Mouse (Mus musculus): ENCODE results near the gene Ppp1r12c. TPM values are rescaled to one million over a fixed set of nuclear protein-coding genes. Genes with fewer than 3 reads are reported as not detected.

Ppp1r12c gene
- polyA plus RNA-seq, 1 experiment: not detected

- under 1% methylated on average over 46 of the region's 52 CpGs for WGBS
- Histone ChIP-seq H3K4me1 (ENCODE audit: control insufficient read depth, insufficient read depth, low read length) (peaks cover 23% of the 10 kb centered on the region), H3K27ac (ENCODE audit: insufficient read depth, low read depth, low read length) (0 out of 2 replicates have a peak overlapping the region, but pooled peaks have one; percentile 4), H3K4me3 (ENCODE audit: insufficient read depth, low read depth, low read length) (peak overlapping the region; percentile 71)
- TF ChIP-seq POLR2A (IDR thresholded peaks at IDR 0.05; ENCODE audit: insufficient read depth, low read depth, low read length): no peak
- TF ChIP-seq CTCF (IDR thresholded peaks at IDR 0.05; ENCODE audit: insufficient read depth, low read depth, low read length): no peak
Observed at GRCm38 (mm10) chr7:4500892-4501471, 498 bp downstream of the Ppp1r12c start.

GRCm38 (mm10) chr7:4499034-4499433 is 2.4 kb downstream of the Ppp1r12c start:
- Histone ChIP-seq H3K4me3 (ENCODE audit: insufficient read depth, low read depth, low read length) (no peak overlapping the region), H3K27ac (ENCODE audit: insufficient read depth, low read depth, low read length) (no peak overlapping the region), H3K4me1 (ENCODE audit: control insufficient read depth, insufficient read depth, low read length) (peaks cover 23% of the 10 kb centered on the region)
- TF ChIP-seq POLR2A (IDR thresholded peaks at IDR 0.05; ENCODE audit: insufficient read depth, low read depth, low read length): no peak
- no peak for TF ChIP-seq CTCF (IDR thresholded peaks at IDR 0.05; ENCODE audit: insufficient read depth, low read depth, low read length)
- WGBS: 81% methylated on average over 4 of the region's 4 CpGs

GRCm38 (mm10) chr7:4498251-4498650 is 3.2 kb downstream of the Ppp1r12c start:
- TF ChIP-seq POLR2A (IDR thresholded peaks at IDR 0.05; ENCODE audit: insufficient read depth, low read depth, low read length) (no peak), CTCF (IDR thresholded peaks at IDR 0.05; ENCODE audit: insufficient read depth, low read depth, low read length) (no peak)
- 5% methylated on average over 9 of the region's 9 CpGs for WGBS
- Histone ChIP-seq H3K4me1 (ENCODE audit: control insufficient read depth, insufficient read depth, low read length) (peaks cover 23% of the 10 kb centered on the region), H3K4me3 (ENCODE audit: insufficient read depth, low read depth, low read length) (no peak overlapping the region), H3K27ac (ENCODE audit: insufficient read depth, low read depth, low read length) (no peak overlapping the region)

GRCm38 (mm10) chr7:4497271-4497903 is 4.1 kb downstream of the Ppp1r12c start:
- 79% methylated on average over 9 of the region's 9 CpGs for WGBS
- Histone ChIP-seq H3K4me1 (ENCODE audit: control insufficient read depth, insufficient read depth, low read length) (peaks cover 27% of the 10 kb centered on the region), H3K4me3 (ENCODE audit: insufficient read depth, low read depth, low read length) (no peak overlapping the region), H3K27ac (ENCODE audit: insufficient read depth, low read depth, low read length) (no peak overlapping the region)
- no peak for TF ChIP-seq CTCF (IDR thresholded peaks at IDR 0.05; ENCODE audit: insufficient read depth, low read depth, low read length)
- TF ChIP-seq POLR2A (IDR thresholded peaks at IDR 0.05; ENCODE audit: insufficient read depth, low read depth, low read length): no peak

- H3K4me1 ChIP-seq (ENCODE audit: control insufficient read depth, insufficient read depth, low read length): peaks cover 27% of the 10 kb centered on the region
- 96% methylated on average over 3 of the region's 3 CpGs for WGBS
Observed at GRCm38 (mm10) chr7:4496468-4496867, 5.0 kb downstream of the Ppp1r12c start.

GRCm38 (mm10) chr7:4493991-4494390 is 7.5 kb downstream of the Ppp1r12c start:
- H3K4me1 ChIP-seq (ENCODE audit: control insufficient read depth, insufficient read depth, low read length): peaks cover 21% of the 10 kb centered on the region
- no peak overlapping the region for H3K4me3 ChIP-seq (ENCODE audit: insufficient read depth, low read depth, low read length)
- no peak overlapping the region for H3K27ac ChIP-seq (ENCODE audit: insufficient read depth, low read depth, low read length)
- 66% methylated on average over 1 of the region's 1 CpGs for WGBS
- TF ChIP-seq CTCF (IDR thresholded peaks at IDR 0.05; ENCODE audit: insufficient read depth, low read depth, low read length): no peak
- TF ChIP-seq POLR2A (IDR thresholded peaks at IDR 0.05; ENCODE audit: insufficient read depth, low read depth, low read length): no peak

More at GRCm38 (mm10) chr7:4496468-4496867, 5.0 kb downstream of the Ppp1r12c start:
- Histone ChIP-seq H3K27ac (ENCODE audit: insufficient read depth, low read depth, low read length) (no peak overlapping the region), H3K4me3 (ENCODE audit: insufficient read depth, low read depth, low read length) (no peak overlapping the region)
- TF ChIP-seq CTCF (IDR thresholded peaks at IDR 0.05; ENCODE audit: insufficient read depth, low read depth, low read length) (no peak), POLR2A (IDR thresholded peaks at IDR 0.05; ENCODE audit: insufficient read depth, low read depth, low read length) (no peak)

GRCm38 (mm10) chr7:4492284-4493224 is 8.9 kb downstream of the Ppp1r12c start:
- no peak for TF ChIP-seq CTCF (IDR thresholded peaks at IDR 0.05; ENCODE audit: insufficient read depth, low read depth, low read length)
- no peak for TF ChIP-seq POLR2A (IDR thresholded peaks at IDR 0.05; ENCODE audit: insufficient read depth, low read depth, low read length)
- Histone ChIP-seq H3K4me1 (ENCODE audit: control insufficient read depth, insufficient read depth, low read length) (peaks cover 12% of the 10 kb centered on the region), H3K27ac (ENCODE audit: insufficient read depth, low read depth, low read length) (no peak overlapping the region), H3K4me3 (ENCODE audit: insufficient read depth, low read depth, low read length) (no peak overlapping the region)
- 79% methylated on average over 13 of the region's 13 CpGs for WGBS

- Histone ChIP-seq H3K27ac (ENCODE audit: insufficient read depth, low read depth, low read length) (no peak overlapping the region), H3K4me3 (ENCODE audit: insufficient read depth, low read depth, low read length) (no peak overlapping the region), H3K4me1 (ENCODE audit: control insufficient read depth, insufficient read depth, low read length) (peaks cover 7% of the 10 kb centered on the region; the same call in 1 of the 2 replicates)
- WGBS: 74% methylated on average over 6 of the region's 6 CpGs
- no peak for TF ChIP-seq POLR2A (IDR thresholded peaks at IDR 0.05; ENCODE audit: insufficient read depth, low read depth, low read length)
Observed at GRCm38 (mm10) chr7:4491308-4491707, 10.2 kb downstream of the Ppp1r12c start.

- no peak for TF ChIP-seq POLR2A (IDR thresholded peaks at IDR 0.05; ENCODE audit: insufficient read depth, low read depth, low read length)
- Histone ChIP-seq H3K27ac (ENCODE audit: insufficient read depth, low read depth, low read length) (no peak overlapping the region), H3K4me3 (ENCODE audit: insufficient read depth, low read depth, low read length) (no peak overlapping the region), H3K4me1 (ENCODE audit: control insufficient read depth, insufficient read depth, low read length) (peaks cover 16% of the 10 kb centered on the region)
- WGBS: 90% methylated on average over 12 of the region's 12 CpGs
Observed at GRCm38 (mm10) chr7:4482281-4482680, 19.2 kb downstream of the Ppp1r12c start.
